Comparison of ENCODE assay signal across 21 mouse cellular contexts in the genomic region with DNA sequence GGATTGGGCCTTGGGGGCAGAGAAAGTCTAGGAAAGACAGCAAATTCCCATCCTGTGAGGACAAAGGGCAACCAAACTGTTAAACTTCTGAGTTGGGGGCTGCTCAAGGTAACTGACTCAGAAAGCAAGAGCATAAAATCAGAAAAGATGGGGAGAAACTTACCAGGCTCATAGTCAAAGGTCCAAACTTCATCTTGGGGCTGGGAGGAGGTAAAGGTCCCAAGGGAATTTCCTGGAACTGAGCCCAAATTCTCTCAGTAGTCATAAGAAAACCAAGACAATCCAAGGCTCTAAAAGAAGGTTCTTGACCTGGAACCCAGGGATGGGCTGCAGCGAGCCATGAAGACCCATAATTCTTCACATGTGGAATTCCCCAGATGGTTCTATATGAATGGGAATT. TPM values are rescaled to one million over a fixed set of nuclear protein-coding genes. Genes with fewer than 3 reads are reported as not detected.
DNase-seq lines count a peak whose midpoint lies in the region; ATAC-seq and TF ChIP-seq lines count a peak whose summit lies in the region.
"Had no signal": no experiment of that assay in that cellular context is flagged by ENCODE, and none has a peak within 500 bp of the region (broad histone marks: within the 10 kb centered on the region; RNA-seq: fewer than 3 reads in every experiment).

No protein-coding gene starts in this region.

- WGBS in kidney, adult 2 months, result 49% methylated on average over 1 of the region's 1 CpGs
- 89% methylated on average over 1 of the region's 1 CpGs for WGBS in forebrain, embryonic 11.5 days

- TF ChIP-seq POLR2A in kidney, adult 2 months (IDR thresholded peaks at IDR 0.05; ENCODE audit: low read depth, low read length), result no peak

- no peak for TF ChIP-seq CTCF in kidney, adult 2 months (conservative IDR thresholded peaks at IDR 0.05; ENCODE audit: insufficient read depth, insufficient read length, low read depth, low read length)

- no peaks in the 10 kb centered on the region for H3K4me1 ChIP-seq in kidney, adult 2 months (ENCODE audit: control insufficient read depth, insufficient read depth, low read length)
- no peaks in the 10 kb centered on the region for H3K4me1 ChIP-seq in forebrain, embryonic 11.5 days (replicated peaks; ENCODE audit: control insufficient read depth, insufficient read depth, low read length)
- H3K4me1 ChIP-seq: forebrain, embryonic 10.5 days; hindbrain, embryonic 12.5 days; hindbrain, embryonic 15.5 days had no signal

- no peak for ATAC-seq in forebrain, embryonic 11.5 days (replicated peaks; ENCODE audit: low FRiP score)
- ATAC-seq: activated CD4-positive, CD25-positive, alpha-beta regulatory T cell, adult 4 months; forebrain, embryonic 14.5 days; forebrain, postnatal 0 days had no signal

- H3K9ac ChIP-seq in forebrain, embryonic 11.5 days (ENCODE audit: low read length), result no peak overlapping the region
- H3K9ac ChIP-seq: forebrain, postnatal 0 days; hindbrain, embryonic 12.5 days; hindbrain, embryonic 15.5 days had no signal

- DNase-seq in kidney, adult 2 months, result peak; percentile 87
- DNase-seq in kidney, adult 18-20 months, result no peak
- DNase-seq in kidney, postnatal 14 days, result peak; percentile 56
- no peak for DNase-seq in kidney, postnatal 4 days
- DNase-seq in adipocyte (ENCODE audit: low spot score), result peak; percentile 33
- no peak for DNase-seq in forebrain, embryonic 11.5 days (ENCODE audit: low spot score)
- DNase-seq: adrenal gland, postnatal 10 days; adrenal gland, postnatal 36 days; cerebellum, adult 18-20 months; cerebellum, adult 9-10 months; cerebellum, postnatal 14 days; forebrain, postnatal 0 days; gastrocnemius, adult 2 months; gastrocnemius, postnatal 14 days; heart, adult 11 months had no signal

- no peak overlapping the region for H3K4me3 ChIP-seq in kidney, adult 2 months (ENCODE audit: insufficient read depth, low read depth, low read length)
- no peak overlapping the region for H3K4me3 ChIP-seq in forebrain, embryonic 11.5 days (ENCODE audit: low read depth, low read length)
- H3K4me3 ChIP-seq: forebrain, embryonic 10.5 days; gastrocnemius, adult 2 months; hindbrain, embryonic 12.5 days; hindbrain, embryonic 15.5 days had no signal

- no peak overlapping the region for H3K4me2 ChIP-seq in forebrain, embryonic 11.5 days (ENCODE audit: low read depth, low read length, severe bottlenecking)
- H3K4me2 ChIP-seq: heart, embryonic 11.5 days; hindbrain, embryonic 12.5 days; hindbrain, embryonic 15.5 days had no signal

- H3K27me3 ChIP-seq in kidney, adult 2 months (replicated peaks; ENCODE audit: control insufficient read depth, insufficient read depth, low read length), result no peaks in the 10 kb centered on the region
- H3K27me3 ChIP-seq in forebrain, embryonic 11.5 days (ENCODE audit: control insufficient read depth, insufficient read depth, low read length), result no peaks in the 10 kb centered on the region
- H3K27me3 ChIP-seq: hindbrain, embryonic 12.5 days; hindbrain, embryonic 15.5 days had no signal

- H3K27ac ChIP-seq in kidney, adult 2 months (ENCODE audit: insufficient read depth, low read depth, low read length), result no peak overlapping the region
- H3K27ac ChIP-seq in forebrain, embryonic 11.5 days (ENCODE audit: low read depth, low read length), result no peak overlapping the region
- H3K27ac ChIP-seq: forebrain, embryonic 10.5 days; gastrocnemius, adult 2 months; hindbrain, embryonic 12.5 days; hindbrain, embryonic 15.5 days had no signal

- no peaks in the 10 kb centered on the region; the same call in 1 of the 2 replicates for H3K36me3 ChIP-seq in kidney, adult 2 months (ENCODE audit: control insufficient read depth, insufficient read depth, low read length)
- no peaks in the 10 kb centered on the region; the same call in 1 of the 2 replicates for H3K36me3 ChIP-seq in forebrain, embryonic 11.5 days (ENCODE audit: control insufficient read depth, insufficient read depth, low read length)

- H3K9me3 ChIP-seq in forebrain, embryonic 11.5 days (ENCODE audit: control insufficient read depth, low read length), result no peaks in the 10 kb centered on the region
- H3K9me3 ChIP-seq: forebrain, embryonic 10.5 days; hindbrain, embryonic 12.5 days; hindbrain, embryonic 15.5 days had no signal

RNA-seq across cellular contexts. Expression of a gene that starts 9.2 kb away (rescaled TPM):
- polyA plus RNA-seq in kidney, adult 2 months (2012; rRNA removed), result 67.5 and 86.5 TPM in 2 replicates
- 19.6 and 23.5 TPM in 2 replicates for polyA plus RNA-seq in forebrain, embryonic 11.5 days (2014; fragmentation: Nextera tagmentation; extraction: Ambion mirVana)

RNA-seq across cellular contexts. Expression of a gene that starts 9.3 kb away (rescaled TPM):
- polyA plus RNA-seq in kidney, adult 2 months (2012; rRNA removed), result 14.5 and 17.0 TPM in 2 replicates
- 18.9 and 19.0 TPM in 2 replicates for polyA plus RNA-seq in forebrain, embryonic 11.5 days (2014; fragmentation: Nextera tagmentation; extraction: Ambion mirVana)

RNA-seq across cellular contexts. Expression of a gene that starts 9.4 kb away (rescaled TPM):
- polyA plus RNA-seq in kidney, adult 2 months (2012; rRNA removed), result 118 and 146 TPM in 2 replicates
- polyA plus RNA-seq in forebrain, embryonic 11.5 days (2014; fragmentation: Nextera tagmentation; extraction: Ambion mirVana), result 18.5 and 20.9 TPM in 2 replicates

RNA-seq across cellular contexts. Expression of a gene that starts 9.4 kb away (rescaled TPM):
- polyA plus RNA-seq in kidney, adult 2 months (2012; rRNA removed), result 254 and 277 TPM in 2 replicates
- polyA plus RNA-seq in forebrain, embryonic 11.5 days (2014; fragmentation: Nextera tagmentation; extraction: Ambion mirVana), result 111 and 127 TPM in 2 replicates

RNA-seq across cellular contexts. Expression of a gene that starts 18.4 kb away (rescaled TPM):
- 213 and 301 TPM in 2 replicates for polyA plus RNA-seq in kidney, adult 2 months (2012; rRNA removed)
- polyA plus RNA-seq in forebrain, embryonic 11.5 days (2014; fragmentation: Nextera tagmentation; extraction: Ambion mirVana), result 11.4 and 12.9 TPM in 2 replicates

Comparison
In these comparisons a context has a peak if more than half of its experiments do, and no peak if none do; other contexts are left out.
1. DNase-seq: peak in kidney, adult 2 months (single experiment), kidney, postnatal 14 days (single experiment) and adipocyte (single experiment); none in kidney, adult 18-20 months (single experiment), kidney, postnatal 4 days (0 of 2) and forebrain, embryonic 11.5 days (single experiment).